Mouse (Mus musculus) neural tube, embryonic 12.5 days (tissue): ENCODE data around the gene Olfr26. TPM values are rescaled to one million over a fixed set of nuclear protein-coding genes. Genes with fewer than 3 reads are reported as not detected.
"Not testable (repeated sequence)": the region's sequence is repeated elsewhere in the genome, so short reads cannot be mapped to it uniquely, and the experiment has no call there.

Experiments
- ATAC-seq: fragments of 200-750 bp; cut with Nextera tagmentation; 2 replicates; pipeline ENCODE4 v1.8.0; 2017; ENCODE audit warnings: low read depth, mild to moderate bottlenecking, moderate TSS enrichment, moderate library complexity; ENCODE audit not compliant: low FRiP score
- H3K27ac ChIP-seq: fragments of 300-500 bp; sonication (generic); 2 replicates; pipeline ENCODE4 v1.5.1; 2016
- H3K27me3 ChIP-seq: fragments of 300-500 bp; sonication (generic); replicated peaks from 2 replicates; pipeline ENCODE4 v1.6.1; 2016; ENCODE audit warnings: mild to moderate bottlenecking
- H3K36me3 ChIP-seq: fragments of 300-500 bp; sonication (generic); 2 replicates; pipeline ENCODE4 v1.6.1; 2016; ENCODE audit warnings: mild to moderate bottlenecking
- H3K4me1 ChIP-seq: fragments of 300-500 bp; sonication (generic); 2 replicates; pipeline ENCODE4 v1.6.1; 2016
- H3K4me2 ChIP-seq: fragments of 300-500 bp; sonication (generic); replicated peaks from 2 replicates; pipeline ENCODE4 v1.6.1; 2016; ENCODE audit warnings: mild to moderate bottlenecking
- H3K4me3 ChIP-seq: fragments of 300-500 bp; sonication (generic); 2 replicates; pipeline ENCODE4 v1.5.1; 2016
- H3K9ac ChIP-seq: fragments of 300-500 bp; sonication (generic); 2 replicates; pipeline ENCODE4 v1.6.1; 2016; ENCODE audit warnings: mild to moderate bottlenecking
- H3K9me3 ChIP-seq: fragments of 300-500 bp; sonication (generic); 2 replicates; pipeline ENCODE4 v1.6.1; 2016; ENCODE audit warnings: mild to moderate bottlenecking
- whole genome bisulfite sequencing: fragments of 180-500 bp; shearing (Covaris S2); methylation state at CpG from one replicate; pipeline ENCODE4 v1.1.7; 2016; 5-methylcytosine and 5-hydroxymethylcytosine counted together
- polyA plus RNA-seq: library from polyadenylated mRNA; unstranded; fragments of >200 nt; fragmentation: Nextera tagmentation; extraction: Ambion mirVana; gene quantifications from 2 replicates; pipeline ENCODE4 v1.2.1, GENCODE M21; 2016

Gene Olfr26
- not detected in 2 replicates for polyA plus RNA-seq

GRCm38 (mm10) chr9:38854760-38855159 is at the start of gene Olfr26:
TSS of gene Olfr26 (plus strand) at chr9:38855060.
- Histone ChIP-seq H3K4me3 (no peak within 1 kb of the TSS), H3K27ac (no peak within 1 kb of the TSS), H3K36me3 (no peaks in the 10 kb centered on the region), H3K9me3 (no peaks in the 10 kb centered on the region), H3K4me1 (no peaks in the 10 kb centered on the region), H3K9ac (no peak within 1 kb of the TSS), H3K4me2 (no peak within 1 kb of the TSS), H3K27me3 (no peaks in the 10 kb centered on the region)
- ATAC-seq = no peak

- Histone ChIP-seq H3K27ac (no peak overlapping the region), H3K4me3 (no peak overlapping the region), H3K4me2 (no peak overlapping the region), H3K4me1 (no peaks in the 10 kb centered on the region), H3K9me3 (no peaks in the 10 kb centered on the region), H3K36me3 (no peaks in the 10 kb centered on the region), H3K27me3 (no peaks in the 10 kb centered on the region), H3K9ac (no peak overlapping the region)
- ATAC-seq = no peak
These were observed 49.2 kb upstream of the Olfr26 start for GRCm38 (mm10) chr9:38805696-38806095.

DNA sequence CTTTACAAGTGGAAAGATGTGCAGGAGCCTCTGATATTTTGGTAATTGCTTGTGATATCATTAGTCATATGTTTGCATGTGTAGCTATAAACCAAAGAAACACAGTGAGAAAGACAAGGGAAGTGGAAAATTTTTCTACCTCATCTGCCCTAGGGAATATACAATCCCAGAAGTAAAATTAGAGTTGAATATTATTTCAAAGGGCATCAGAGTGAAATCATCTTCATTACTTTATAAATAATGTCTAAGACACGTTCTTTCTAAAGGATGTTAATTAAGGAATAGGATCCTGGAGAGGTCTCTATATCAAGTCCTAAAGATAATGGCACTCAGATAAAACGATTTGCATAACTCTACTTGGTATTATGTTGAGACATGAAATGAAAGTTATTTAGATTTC is 40.5 kb upstream of the Olfr26 start, which contains the start of gene Olfr922:
Gene Olfr922 (plus strand): TSS at position 301 of the 400 bp plus-strand sequence.
- H3K4me3 ChIP-seq = no peak within 1 kb of the TSS
- H3K27me3 ChIP-seq = no peaks in the 10 kb centered on the region
- 75% methylated on average over 2 of the region's 2 CpGs for WGBS
- no peak within 1 kb of the TSS for H3K9ac ChIP-seq
- no peak for ATAC-seq
- no peaks in the 10 kb centered on the region for H3K36me3 ChIP-seq
- H3K4me2 ChIP-seq = no peak within 1 kb of the TSS
- no peak within 1 kb of the TSS for H3K27ac ChIP-seq
- H3K9me3 ChIP-seq = no peaks in the 10 kb centered on the region
- no peaks in the 10 kb centered on the region for H3K4me1 ChIP-seq

DNA sequence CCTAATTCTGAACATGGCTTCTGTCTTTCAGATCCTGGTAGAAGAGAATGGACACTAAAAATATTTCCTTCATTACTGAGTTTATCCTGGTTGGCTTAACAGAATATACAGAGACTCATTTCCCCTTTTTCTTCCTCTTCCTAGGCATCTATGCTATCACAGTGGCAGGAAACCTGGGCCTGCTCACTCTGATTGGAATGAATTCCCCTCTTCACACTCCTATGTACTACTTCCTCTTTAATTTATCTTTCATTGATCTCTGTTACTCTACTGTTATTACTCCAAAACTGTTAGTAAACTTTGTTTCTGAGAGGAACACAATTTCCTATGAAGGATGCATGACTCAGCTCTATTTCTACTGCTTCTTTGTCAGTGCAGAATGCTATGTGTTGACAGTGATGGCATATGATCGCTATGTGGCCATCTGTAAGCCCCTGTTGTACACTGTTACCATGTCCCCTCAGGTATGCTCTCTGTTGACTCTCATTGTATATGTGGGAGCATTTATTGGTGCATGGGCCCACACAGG is 39.3 kb upstream of the Olfr26 start:
- H3K4me1 ChIP-seq = no peaks in the 10 kb centered on the region
- H3K4me3 ChIP-seq = no peak overlapping the region
- no peaks in the 10 kb centered on the region for H3K36me3 ChIP-seq
- H3K27me3 ChIP-seq = no peaks in the 10 kb centered on the region
- no peak overlapping the region for H3K9ac ChIP-seq
- ATAC-seq = no peak
- WGBS = 97% methylated on average over 1 of the region's 1 CpGs
- no peaks in the 10 kb centered on the region for H3K9me3 ChIP-seq
- H3K27ac ChIP-seq = no peak overlapping the region
- no peak overlapping the region for H3K4me2 ChIP-seq

DNA sequence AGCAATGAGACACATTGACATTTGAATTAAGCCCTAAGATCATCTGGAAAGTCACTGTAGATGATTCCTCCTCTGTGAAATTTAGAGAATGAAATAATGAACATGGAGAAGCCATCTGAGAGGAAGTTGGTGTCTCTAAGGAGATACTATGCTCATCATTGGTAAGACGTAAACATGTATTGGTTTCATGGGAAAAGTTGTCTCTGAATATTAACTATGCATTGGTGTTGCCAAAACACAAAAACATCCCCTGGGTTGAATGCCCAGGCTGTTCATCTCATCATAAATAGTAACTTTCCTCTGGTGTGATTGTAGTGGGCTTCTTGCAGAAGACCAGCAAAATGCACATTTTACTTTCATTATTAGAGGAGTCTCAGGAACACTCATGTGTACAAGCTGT is 28.6 kb upstream of the Olfr26 start, which contains the start of gene Olfr923:
Gene Olfr923 (plus strand): TSS at position 301 of the 400 bp plus-strand sequence.
- Histone ChIP-seq H3K4me1 (no peaks in the 10 kb centered on the region), H3K27ac (no peak within 1 kb of the TSS), H3K9ac (no peak within 1 kb of the TSS), H3K4me3 (no peak within 1 kb of the TSS), H3K27me3 (no peaks in the 10 kb centered on the region), H3K9me3 (no peaks in the 10 kb centered on the region), H3K36me3 (no peaks in the 10 kb centered on the region), H3K4me2 (no peak within 1 kb of the TSS)
- WGBS = 90% methylated on average over 1 of the region's 1 CpGs
- no peak for ATAC-seq

DNA sequence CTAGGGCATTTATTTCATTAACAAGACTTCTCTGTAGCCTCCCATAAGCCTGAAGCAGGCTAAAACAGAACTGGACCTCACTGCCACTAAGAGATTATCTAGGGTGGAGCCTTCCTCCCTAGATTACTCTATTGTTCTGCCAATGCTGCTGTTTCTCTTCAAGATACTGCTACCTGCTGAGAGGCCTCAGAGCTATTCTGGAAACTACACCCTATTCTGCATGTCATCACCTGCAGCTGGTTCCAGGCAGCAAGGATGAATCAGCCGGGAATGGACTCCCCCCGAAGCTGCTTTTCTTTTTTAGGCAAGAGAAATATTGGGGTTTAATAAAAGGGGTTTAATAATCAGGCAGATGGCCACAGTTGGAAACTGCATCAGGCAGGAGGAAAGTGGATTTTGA is 21.8 kb upstream of the Olfr26 start:
- Histone ChIP-seq H3K9ac (no peak overlapping the region), H3K36me3 (no peaks in the 10 kb centered on the region), H3K4me3 (no peak overlapping the region), H3K9me3 (no peaks in the 10 kb centered on the region), H3K4me2 (no peak overlapping the region), H3K27ac (no peak overlapping the region), H3K4me1 (no peaks in the 10 kb centered on the region), H3K27me3 (no peaks in the 10 kb centered on the region)
- ATAC-seq = no peak
- 57% methylated on average over 2 of the region's 2 CpGs for WGBS

DNA sequence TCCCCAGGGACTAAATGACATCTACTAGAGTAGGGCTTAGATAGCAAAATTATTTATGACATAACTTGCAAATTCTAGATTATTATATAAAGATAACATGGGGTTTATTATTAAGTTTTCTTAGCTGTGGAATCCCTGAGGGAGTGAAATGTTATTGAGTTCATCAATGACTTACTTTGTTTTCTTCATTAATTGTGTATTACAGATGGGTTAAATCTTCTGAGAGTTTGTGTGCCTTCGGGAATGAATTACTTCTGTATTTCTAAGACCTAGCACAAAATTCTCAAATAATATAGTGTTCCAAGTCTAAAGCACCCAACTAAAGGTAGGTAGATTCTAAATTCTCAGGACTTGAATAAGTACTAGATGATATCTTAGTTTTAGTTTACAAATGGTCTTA is 10.7 kb upstream of the Olfr26 start, which contains the start of gene Olfr924:
Gene Olfr924 (plus strand): TSS at position 301 of the 400 bp plus-strand sequence.
- H3K9ac ChIP-seq = no peak within 1 kb of the TSS
- ATAC-seq = no peak
- H3K27me3 ChIP-seq = no peaks in the 10 kb centered on the region
- no peak within 1 kb of the TSS for H3K4me2 ChIP-seq
- H3K36me3 ChIP-seq = no peaks in the 10 kb centered on the region
- no peaks in the 10 kb centered on the region for H3K4me1 ChIP-seq
- no peak within 1 kb of the TSS for H3K27ac ChIP-seq
- no peaks in the 10 kb centered on the region for H3K9me3 ChIP-seq
- no peak within 1 kb of the TSS for H3K4me3 ChIP-seq
- 89% methylated on average over 1 of the region's 1 CpGs for WGBS

- H3K27ac ChIP-seq, H3K9ac ChIP-seq, ATAC-seq, H3K36me3 ChIP-seq, H3K4me3 ChIP-seq, H3K27me3 ChIP-seq, H3K9me3 ChIP-seq, H3K4me2 ChIP-seq, H3K4me1 ChIP-seq: not testable (repeated sequence)
- 36% methylated on average over 2 of the region's 2 CpGs for WGBS
These were observed 20.0 kb downstream of the Olfr26 start for GRCm38 (mm10) chr9:38874880-38875279.

DNA sequence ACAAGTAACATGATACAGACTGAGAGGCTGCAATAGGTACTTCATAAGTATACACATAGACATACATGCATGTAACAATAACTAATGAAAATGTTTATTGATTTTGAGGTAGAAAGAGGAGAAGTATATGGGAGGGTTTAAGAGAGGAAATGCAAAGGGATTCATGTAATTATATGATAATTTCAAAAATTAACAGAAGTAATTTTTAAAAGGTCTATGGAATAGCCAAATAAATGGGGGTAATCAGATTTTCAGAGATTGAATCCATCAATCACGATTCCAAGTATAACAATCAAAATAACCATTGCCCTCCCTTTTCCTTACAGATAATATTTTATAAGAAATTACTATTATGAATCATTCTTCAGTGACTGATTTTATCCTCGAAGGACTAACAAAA is 22.0 kb downstream of the Olfr26 start, which contains the start of gene Olfr926:
Gene Olfr926 (plus strand): TSS at position 301 of the 400 bp plus-strand sequence.
- Histone ChIP-seq H3K9me3 (peaks cover 7% of the 10 kb centered on the region; the same call in 1 of the 2 replicates), H3K9ac (no peak within 1 kb of the TSS), H3K27me3 (no peaks in the 10 kb centered on the region), H3K36me3 (no peaks in the 10 kb centered on the region), H3K4me2 (no peak within 1 kb of the TSS), H3K4me1 (no peaks in the 10 kb centered on the region), H3K4me3 (no peak within 1 kb of the TSS), H3K27ac (no peak within 1 kb of the TSS)
- no peak for ATAC-seq
- 89% methylated on average over 2 of the region's 2 CpGs for WGBS

Other genes starting within 250 kb of the Olfr26 start
- gene Olfr914, start 250.0 kb upstream of the Olfr26 start, polyA plus RNA-seq = not detected in 2 replicates
- gene Olfr916, start 195.2 kb upstream of the Olfr26 start, polyA plus RNA-seq = not detected in 2 replicates
- gene Olfr917, start 189.2 kb upstream of the Olfr26 start, polyA plus RNA-seq = not detected in 2 replicates
- gene Olfr918, start 180.5 kb upstream of the Olfr26 start, polyA plus RNA-seq = not detected in 2 replicates
- not detected in 2 replicates for gene Olfr919, start 151.4 kb upstream of the Olfr26 start, polyA plus RNA-seq
- gene Vwa5a, start 136.8 kb upstream of the Olfr26 start, polyA plus RNA-seq = 8.5 and 9.7 TPM in 2 replicates
- not detected in 2 replicates for gene Olfr920, start 102.8 kb upstream of the Olfr26 start, polyA plus RNA-seq
- not detected in 2 replicates for gene Olfr921, start 82.0 kb upstream of the Olfr26 start, polyA plus RNA-seq
- not detected in 2 replicates for gene Olfr922, start 40.4 kb upstream of the Olfr26 start, polyA plus RNA-seq
- gene Olfr923, start 28.5 kb upstream of the Olfr26 start, polyA plus RNA-seq = not detected in 2 replicates
- gene Olfr924, start 10.6 kb upstream of the Olfr26 start, polyA plus RNA-seq = not detected in 2 replicates
- gene Olfr926, start 22.1 kb downstream of the Olfr26 start, polyA plus RNA-seq = not detected in 2 replicates
- not detected in 2 replicates for gene Olfr930, start 74.7 kb downstream of the Olfr26 start, polyA plus RNA-seq
- not detected in 2 replicates for gene Olfr933, start 117.3 kb downstream of the Olfr26 start, polyA plus RNA-seq
- gene Olfr934, start 133.3 kb downstream of the Olfr26 start, polyA plus RNA-seq = not detected in 2 replicates
- gene Olfr935, start 144.6 kb downstream of the Olfr26 start, polyA plus RNA-seq = not detected in 2 replicates
- gene Olfr146, start 168.3 kb downstream of the Olfr26 start, polyA plus RNA-seq = not detected in 2 replicates
- not detected in 2 replicates for gene Olfr937, start 209.9 kb downstream of the Olfr26 start, polyA plus RNA-seq
- not detected in 2 replicates for gene Olfr938, start 223.8 kb downstream of the Olfr26 start, polyA plus RNA-seq